Mouse (Mus musculus): ENCODE data around the gene Fbxo6. TPM values are rescaled to one million over a fixed set of nuclear protein-coding genes. Genes with fewer than 3 reads are reported as not detected.
A peak's percentile ranks its signal among the peaks of the same experiment; 100 is the strongest.
"Not testable (repeated sequence)": the region's sequence is repeated elsewhere in the genome, so short reads cannot be mapped to it uniquely, and the experiment has no call there.

The Fbxo6 gene
- polyA plus RNA-seq (2015; fragmentation: Nextera tagmentation; extraction: Ambion mirVana): 15.7 and 16.0 TPM in 2 replicates

- H3K9ac ChIP-seq: peak within 1 kb of the TSS; percentile 88
- peaks cover 54% of the 10 kb centered on the region for H3K36me3 ChIP-seq
- H3K27me3 ChIP-seq: no peaks in the 10 kb centered on the region
- peak within 1 kb of the TSS; percentile 95 for H3K27ac ChIP-seq
- peak within 1 kb of the TSS; percentile 56 for H3K4me3 ChIP-seq
- WGBS: 2% methylated on average over 63 of the region's 67 CpGs
- peak within 1 kb of the TSS; percentile 86 for H3K4me2 ChIP-seq
- peak; percentile 89 for ATAC-seq (ENCODE audit: low FRiP score)
- H3K4me1 ChIP-seq (replicated peaks): peaks cover 18% of the 10 kb centered on the region
- no peaks in the 10 kb centered on the region for H3K9me3 ChIP-seq
Observed at GRCm38 (mm10) chr4:148151267-148152168, at the start of gene Fbxo6. Gene Fbxo6 (minus strand): TSS chr4:148152140.

- Histone ChIP-seq H3K27me3 (peaks cover 7% of the 10 kb centered on the region; the same call in 1 of the 2 replicates), H3K9ac (no peak overlapping the region), H3K27ac (no peak overlapping the region; the same call in 1 of the 2 replicates), H3K36me3 (no peaks in the 10 kb centered on the region), H3K4me2 (no peak overlapping the region), H3K4me1 (replicated peaks) (peaks cover 24% of the 10 kb centered on the region), H3K4me3 (no peak overlapping the region), H3K9me3 (no peaks in the 10 kb centered on the region)
- WGBS: 40% methylated on average over 10 of the region's 10 CpGs
- ATAC-seq (ENCODE audit: low FRiP score): 0 out of 2 replicates have a peak, but pooled peaks have one; percentile 18
Observed at GRCm38 (mm10) chr4:148198721-148199120, 46.8 kb upstream of the Fbxo6 start.

DNA sequence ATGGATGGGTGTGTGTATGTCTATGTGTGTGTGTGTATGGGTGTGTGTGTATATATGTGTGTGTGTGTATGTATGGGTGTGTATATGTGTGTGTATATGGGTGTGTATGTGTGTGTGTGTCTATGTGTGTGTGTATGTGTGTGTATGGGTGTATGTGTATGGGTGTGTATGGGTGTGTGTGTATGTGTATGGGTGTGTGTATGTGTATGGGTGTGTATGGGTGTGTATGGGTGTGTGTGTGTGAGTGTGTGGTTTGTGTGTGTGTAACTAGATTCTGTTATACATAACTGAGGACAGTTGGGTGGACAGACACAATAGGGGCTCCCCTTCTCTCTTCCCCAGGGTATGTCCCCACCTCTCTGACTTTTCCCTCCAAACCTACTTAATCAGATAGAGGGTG lies 42.5 kb upstream of the Fbxo6 start:
- no peak for ATAC-seq (ENCODE audit: low FRiP score)
- no peak overlapping the region for H3K4me3 ChIP-seq
- no peak overlapping the region for H3K4me2 ChIP-seq
- H3K27ac ChIP-seq: no peak overlapping the region
- no peaks in the 10 kb centered on the region for H3K9me3 ChIP-seq
- no peaks in the 10 kb centered on the region for H3K27me3 ChIP-seq
- no peaks in the 10 kb centered on the region for H3K36me3 ChIP-seq
- H3K4me1 ChIP-seq (replicated peaks): peaks cover 26% of the 10 kb centered on the region
- no peak overlapping the region for H3K9ac ChIP-seq

GRCm38 (mm10) chr4:148192707-148193245 lies 40.8 kb upstream of the Fbxo6 start:
- Histone ChIP-seq H3K4me1 (replicated peaks) (peaks cover 12% of the 10 kb centered on the region), H3K36me3 (no peaks in the 10 kb centered on the region), H3K27me3 (0 out of 2 replicates have a peak, but pooled peaks cover under 1% of the 10 kb centered on the region), H3K4me2 (no peak overlapping the region), H3K4me3 (no peak overlapping the region), H3K9me3 (no peaks in the 10 kb centered on the region), H3K9ac (no peak overlapping the region), H3K27ac (no peak overlapping the region)
- ATAC-seq (ENCODE audit: low FRiP score): no peak
- 34% methylated on average over 11 of the region's 11 CpGs for WGBS

- ATAC-seq (ENCODE audit: low FRiP score): not testable (repeated sequence)
Observed at GRCm38 (mm10) chr4:148188767-148189166, 36.8 kb upstream of the Fbxo6 start.

DNA sequence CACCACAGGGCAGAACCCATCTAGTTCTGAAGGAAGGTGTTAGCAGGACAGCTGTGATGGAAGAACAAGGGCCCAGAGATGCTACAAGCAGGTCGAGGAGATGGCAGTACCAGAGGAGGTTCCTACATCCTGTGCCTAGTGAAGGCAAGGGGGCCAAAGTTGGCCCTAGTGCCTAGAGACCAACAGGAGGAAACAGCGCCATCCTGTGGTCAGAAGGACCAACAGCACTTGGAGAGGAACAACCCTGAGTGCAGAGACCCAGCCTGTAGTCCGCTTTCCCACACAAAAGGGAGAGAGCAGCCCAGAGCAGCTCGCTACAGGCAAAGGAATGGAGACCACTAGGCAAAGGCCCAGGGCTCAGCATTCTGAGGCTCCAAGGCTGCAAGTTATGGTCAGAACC lies 33.9 kb upstream of the Fbxo6 start:
- Histone ChIP-seq H3K9ac (no peak overlapping the region), H3K4me1 (replicated peaks) (peaks cover 13% of the 10 kb centered on the region; the same call in 1 of the 2 replicates), H3K4me3 (no peak overlapping the region), H3K9me3 (no peaks in the 10 kb centered on the region), H3K27ac (no peak overlapping the region), H3K4me2 (no peak overlapping the region), H3K27me3 (0 out of 2 replicates have a peak, but pooled peaks cover 3% of the 10 kb centered on the region), H3K36me3 (no peaks in the 10 kb centered on the region)
- no peak for ATAC-seq (ENCODE audit: low FRiP score)
- WGBS: 73% methylated on average over 4 of the region's 4 CpGs

More at GRCm38 (mm10) chr4:148188767-148189166, 36.8 kb upstream of the Fbxo6 start:
- H3K27ac ChIP-seq, H3K27me3 ChIP-seq, H3K36me3 ChIP-seq, H3K9ac ChIP-seq, H3K4me3 ChIP-seq, H3K9me3 ChIP-seq, H3K4me2 ChIP-seq: not testable (repeated sequence)
- 97% methylated on average over 1 of the region's 1 CpGs for WGBS
- H3K4me1 ChIP-seq (replicated peaks): peaks cover 16% of the 10 kb centered on the region

DNA sequence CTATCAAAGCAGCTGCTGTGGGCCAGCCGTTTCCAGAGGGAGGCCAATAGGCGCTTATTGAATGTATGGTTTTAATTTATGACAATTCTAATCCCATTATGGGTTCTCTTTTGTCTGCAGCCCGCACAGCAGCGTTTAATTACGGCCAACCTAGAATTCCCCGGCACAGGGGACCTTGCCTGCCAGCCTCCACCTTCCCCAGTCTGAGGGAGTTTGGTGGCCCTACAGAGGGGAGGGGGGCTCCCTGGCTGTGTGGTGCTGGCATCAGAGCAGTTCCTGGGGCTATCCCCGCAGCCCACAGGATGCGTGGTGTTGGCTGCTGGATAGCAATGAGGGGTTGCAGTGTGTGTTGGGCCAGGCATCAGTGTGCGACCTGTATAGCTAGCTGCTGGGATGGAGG lies 32.6 kb upstream of the Fbxo6 start:
- no peaks in the 10 kb centered on the region for H3K36me3 ChIP-seq
- no peak for ATAC-seq (ENCODE audit: low FRiP score)
- H3K27ac ChIP-seq: no peak overlapping the region; the same call in 1 of the 2 replicates

GRCm38 (mm10) chr4:148182363-148182762 lies 30.4 kb upstream of the Fbxo6 start:
- Histone ChIP-seq H3K4me3 (no peak overlapping the region), H3K4me1 (replicated peaks) (peaks cover 22% of the 10 kb centered on the region), H3K27ac (no peak overlapping the region), H3K9me3 (no peaks in the 10 kb centered on the region), H3K36me3 (no peaks in the 10 kb centered on the region), H3K4me2 (no peak overlapping the region), H3K27me3 (peaks cover 16% of the 10 kb centered on the region), H3K9ac (no peak overlapping the region)
- peak; percentile 47; the same call in 1 of the 2 replicates for ATAC-seq (ENCODE audit: low FRiP score)
- WGBS: 35% methylated on average over 8 of the region's 8 CpGs

More for the DNA sequence above, 32.6 kb upstream of the Fbxo6 start:
- H3K4me2 ChIP-seq: no peak overlapping the region
- WGBS: 51% methylated on average over 9 of the region's 9 CpGs
- 0 out of 2 replicates have a peak, but pooled peaks cover 3% of the 10 kb centered on the region for H3K27me3 ChIP-seq
- peaks cover 13% of the 10 kb centered on the region; the same call in 1 of the 2 replicates for H3K4me1 ChIP-seq (replicated peaks)
- H3K9me3 ChIP-seq: no peaks in the 10 kb centered on the region
- H3K9ac ChIP-seq: no peak overlapping the region
- H3K4me3 ChIP-seq: no peak overlapping the region

GRCm38 (mm10) chr4:148181483-148181882 lies 29.5 kb upstream of the Fbxo6 start:
- H3K9ac ChIP-seq: no peak overlapping the region
- no peak overlapping the region for H3K27ac ChIP-seq
- no peak for ATAC-seq (ENCODE audit: low FRiP score)
- H3K4me1 ChIP-seq (replicated peaks): peaks cover 24% of the 10 kb centered on the region
- 87% methylated on average over 12 of the region's 12 CpGs for WGBS
- no peaks in the 10 kb centered on the region for H3K9me3 ChIP-seq
- no peak overlapping the region for H3K4me2 ChIP-seq
- no peaks in the 10 kb centered on the region for H3K36me3 ChIP-seq
- H3K4me3 ChIP-seq: no peak overlapping the region
- H3K27me3 ChIP-seq: peaks cover 20% of the 10 kb centered on the region

DNA sequence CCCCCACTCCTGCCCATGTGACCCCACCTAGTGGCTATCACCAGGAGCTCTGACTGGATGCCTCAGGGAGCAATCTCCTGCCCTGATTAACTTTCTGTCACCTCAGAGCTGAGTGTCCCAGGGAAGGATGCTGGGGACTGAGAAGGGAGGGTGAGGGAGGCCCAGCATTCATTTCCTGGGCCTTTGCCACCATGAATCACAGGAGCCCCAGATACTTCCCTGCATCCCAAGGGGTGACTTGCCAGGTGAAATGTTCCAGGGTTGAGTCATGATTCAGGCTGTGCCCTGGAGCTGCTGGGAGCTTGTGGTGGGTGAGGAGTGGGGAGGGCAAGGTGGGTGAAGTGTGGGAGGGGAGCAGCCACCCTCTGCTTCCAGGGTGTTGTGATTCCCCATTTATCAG lies 25.8 kb upstream of the Fbxo6 start:
- no peaks in the 10 kb centered on the region for H3K36me3 ChIP-seq
- H3K4me3 ChIP-seq: no peak overlapping the region
- no peak overlapping the region for H3K27ac ChIP-seq
- H3K4me2 ChIP-seq: no peak overlapping the region
- H3K27me3 ChIP-seq: peaks cover 32% of the 10 kb centered on the region
- H3K4me1 ChIP-seq (replicated peaks): peaks cover 49% of the 10 kb centered on the region
- 0 out of 2 replicates have a peak overlapping the region, but pooled peaks have one; percentile 8 for H3K9ac ChIP-seq
- H3K9me3 ChIP-seq: no peaks in the 10 kb centered on the region
- ATAC-seq (ENCODE audit: low FRiP score): no peak

DNA sequence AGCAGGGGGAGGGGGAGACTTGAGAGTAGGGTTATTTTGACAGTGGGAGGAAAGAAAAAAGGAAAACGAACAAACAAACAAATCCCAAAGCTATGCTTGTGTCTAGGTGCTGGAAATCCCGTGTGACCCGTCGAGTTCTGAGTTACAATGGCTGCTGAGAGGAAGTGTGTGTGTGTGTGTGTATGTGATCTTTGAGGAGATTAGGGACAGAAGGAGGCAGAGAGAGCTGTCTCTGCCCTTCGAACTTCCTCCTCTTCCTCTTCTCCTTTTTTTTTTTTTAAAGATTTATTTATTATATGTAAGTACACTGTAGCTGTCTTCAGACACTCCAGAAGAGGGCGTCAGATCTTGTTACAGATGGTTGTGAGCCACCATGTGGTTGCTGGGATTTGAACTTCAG lies 24.7 kb upstream of the Fbxo6 start:
- H3K9ac ChIP-seq, H3K27ac ChIP-seq: not testable (repeated sequence)

GRCm38 (mm10) chr4:148174495-148174862 lies 22.5 kb upstream of the Fbxo6 start:
- ATAC-seq (ENCODE audit: low FRiP score): no peak
- Histone ChIP-seq H3K4me3 (peak overlapping the region; percentile 26; the same call in 1 of the 2 replicates), H3K36me3 (no peaks in the 10 kb centered on the region), H3K27me3 (peaks cover 54% of the 10 kb centered on the region), H3K9me3 (no peaks in the 10 kb centered on the region), H3K27ac (peak overlapping the region; percentile 86), H3K9ac (no peak overlapping the region; the same call in 1 of the 2 replicates), H3K4me1 (replicated peaks) (peaks cover 45% of the 10 kb centered on the region), H3K4me2 (peak overlapping the region; percentile 53)
- 8% methylated on average over 12 of the region's 12 CpGs for WGBS

More for the DNA sequence above, 24.7 kb upstream of the Fbxo6 start:
- H3K36me3 ChIP-seq; H3K4me2 ChIP-seq; H3K4me3 ChIP-seq; H3K9me3 ChIP-seq; ATAC-seq (ENCODE audit: low FRiP score): not testable (repeated sequence)
- WGBS: 76% methylated on average over 5 of the region's 6 CpGs
- Histone ChIP-seq H3K4me1 (replicated peaks) (peaks cover 45% of the 10 kb centered on the region), H3K27me3 (peaks cover 43% of the 10 kb centered on the region)
